Mouse (Mus musculus) liver, adult 2 months (tissue): ENCODE data around the gene BC004004. TPM values are rescaled to one million over a fixed set of nuclear protein-coding genes. Genes with fewer than 3 reads are reported as not detected.
A peak's percentile ranks its signal among the peaks of the same experiment; 100 is the strongest.
"Not testable (repeated sequence)": the region's sequence is repeated elsewhere in the genome, so short reads cannot be mapped to it uniquely, and the experiment has no call there.

ENCODE experiments used
- DNase-seq: peaks from one replicate; pipeline ENCODE4 v3.0.0-alpha.2; 2011; ENCODE audit warnings: low read depth, low spot score; ENCODE audit errors: extremely low read depth
- H3K27ac ChIP-seq: fragments of 200-500 bp; replicated peaks from 2 replicates; pipeline ENCODE4 v1.5.1; 2012; ENCODE audit warnings: low read depth, mild to moderate bottlenecking, control low read depth, inconsistent platforms, low read length; ENCODE audit not compliant: insufficient read depth
- H3K27me3 ChIP-seq: fragments of 200-500 bp; 2 replicates; pipeline ENCODE4 v1.6.1; 2012; ENCODE audit warnings: mild to moderate bottlenecking, moderate library complexity, low read length, inconsistent platforms; ENCODE audit not compliant: control insufficient read depth, insufficient read depth
- H3K36me3 ChIP-seq: fragments of 200-500 bp; 2 replicates; pipeline ENCODE4 v1.6.1; 2012; ENCODE audit warnings: low read length, inconsistent platforms; ENCODE audit not compliant: control insufficient read depth, insufficient read depth
- H3K4me1 ChIP-seq: fragments of 200-500 bp; 2 replicates; pipeline ENCODE4 v1.6.1; 2011; ENCODE audit warnings: low read length; ENCODE audit not compliant: control insufficient read depth, insufficient read depth
- H3K4me3 ChIP-seq: fragments of 200-500 bp; 2 replicates; pipeline ENCODE4 v1.5.1; 2011; ENCODE audit warnings: low read depth, mild to moderate bottlenecking, control low read depth, low read length, moderate library complexity; ENCODE audit not compliant: insufficient read depth
- H3K79me2 ChIP-seq: fragments of 200-500 bp; 2 replicates; pipeline ENCODE4 v1.6.1; 2012; ENCODE audit warnings: inconsistent platforms, mild to moderate bottlenecking, low read length, moderate library complexity; ENCODE audit not compliant: control insufficient read depth, insufficient read depth
- H3K9ac ChIP-seq: fragments of 200-500 bp; 2 replicates; pipeline ENCODE4 v1.6.1; 2012; ENCODE audit warnings: low read depth, mild to moderate bottlenecking, control low read depth, inconsistent platforms, low read length
- CTCF ChIP-seq: fragments of 200-500 bp; IDR thresholded peaks from 2 replicates; pipeline ENCODE4 v1.5.1; 2011; ENCODE audit warnings: low read depth, low read length, control low read depth
- POLR2A ChIP-seq: fragments of 200-500 bp; IDR thresholded peaks from 2 replicates; pipeline ENCODE4 v1.6.1; 2011; ENCODE audit warnings: low read length, control low read depth; ENCODE audit not compliant: insufficient read depth; ENCODE audit errors: extremely low read depth
- WGBS: fragments of 180-500 bp; shearing (Covaris S2); methylation state at CpG from one replicate; pipeline ENCODE4 v1.1.7; 2018; 5-methylcytosine and 5-hydroxymethylcytosine counted together
- polyA plus RNA-seq: library from polyadenylated mRNA; depleted of rRNA; stranded (reverse); fragments of >200 nt; gene quantifications from 2 replicates; pipeline ENCODE4 v1.2.3, GENCODE M21; 2012
- total RNA-seq: library from RNA; depleted of rRNA; stranded (reverse); fragments of >200 nt; gene quantifications from 2 replicates; pipeline ENCODE4 v1.2.3, GENCODE M21; 2014

BC004004 gene
- total and polyA plus RNA-seq, 2 experiments: 85.9 to 113 TPM

DNA sequence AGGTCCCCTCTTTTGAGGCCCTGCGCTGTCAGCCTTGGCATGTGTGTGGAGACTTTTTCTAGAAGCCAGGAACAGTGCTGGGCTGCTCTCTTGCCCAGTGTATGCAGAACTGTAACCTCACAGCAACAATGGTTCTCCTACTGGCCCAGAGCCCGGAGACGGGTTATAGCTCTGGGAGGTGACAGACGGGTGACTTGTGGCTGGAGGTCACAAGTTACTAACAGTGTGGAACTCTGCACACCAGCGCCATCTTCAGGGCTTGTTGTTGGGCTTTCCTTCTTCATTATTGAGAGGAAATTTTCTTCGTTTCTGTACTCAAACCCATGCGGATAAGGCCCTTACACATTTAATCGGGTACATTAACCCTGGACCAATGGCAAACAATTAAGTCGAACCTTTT lies 19.1 kb upstream of the BC004004 start:
- TF ChIP-seq CTCF (peak; percentile 42), POLR2A (no peak)
- DNase-seq: peak; percentile 76
- no peaks in the 10 kb centered on the region for H3K79me2 ChIP-seq
- no peaks in the 10 kb centered on the region for H3K27me3 ChIP-seq
- 50% methylated on average over 9 of the region's 9 CpGs for WGBS
- no peak overlapping the region for H3K4me3 ChIP-seq
- H3K27ac ChIP-seq: no peak overlapping the region
- no peaks in the 10 kb centered on the region for H3K36me3 ChIP-seq
- H3K9ac ChIP-seq: no peak overlapping the region
- peaks cover 19% of the 10 kb centered on the region for H3K4me1 ChIP-seq

GRCm38 (mm10) chr17:29251006-29251405 lies 17.6 kb upstream of the BC004004 start:
- H3K36me3 ChIP-seq: not testable (repeated sequence)

GRCm38 (mm10) chr17:29251608-29252390 lies 16.8 kb upstream of the BC004004 start:
- Histone ChIP-seq H3K79me2 (peaks cover 5% of the 10 kb centered on the region; the same call in 1 of the 2 replicates), H3K9ac (peak overlapping the region; percentile 10), H3K27me3 (no peaks in the 10 kb centered on the region), H3K4me3 (no peak overlapping the region), H3K36me3 (no peaks in the 10 kb centered on the region), H3K27ac (peak overlapping the region; percentile 65), H3K4me1 (peaks cover 25% of the 10 kb centered on the region)
- 44% methylated on average over 15 of the region's 15 CpGs for WGBS
- peak; percentile 99 for DNase-seq
- no peak for TF ChIP-seq POLR2A
- TF ChIP-seq CTCF: no peak

More at GRCm38 (mm10) chr17:29251006-29251405, 17.6 kb upstream of the BC004004 start:
- DNase-seq, H3K27me3 ChIP-seq, H3K4me3 ChIP-seq, H3K9ac ChIP-seq, H3K79me2 ChIP-seq, H3K27ac ChIP-seq: not testable (repeated sequence)
- 87% methylated on average over 14 of the region's 14 CpGs for WGBS
- H3K4me1 ChIP-seq: peaks cover 25% of the 10 kb centered on the region

- H3K27ac ChIP-seq: peak overlapping the region; percentile 72
- no peak for TF ChIP-seq CTCF
- TF ChIP-seq POLR2A: no peak
- whole genome bisulfite sequencing: 91% methylated on average over 2 of the region's 2 CpGs
- DNase-seq: no peak
- peaks cover 34% of the 10 kb centered on the region for H3K4me1 ChIP-seq
- no peaks in the 10 kb centered on the region for H3K27me3 ChIP-seq
- H3K9ac ChIP-seq: no peak overlapping the region; the same call in 1 of the 2 replicates
- no peak overlapping the region for H3K4me3 ChIP-seq
- no peaks in the 10 kb centered on the region for H3K36me3 ChIP-seq
- H3K79me2 ChIP-seq: peaks cover 5% of the 10 kb centered on the region; the same call in 1 of the 2 replicates
Observed at GRCm38 (mm10) chr17:29253236-29253635, 15.4 kb upstream of the BC004004 start.

GRCm38 (mm10) chr17:29253684-29254083 lies 14.9 kb upstream of the BC004004 start:
- peak; percentile 85 for DNase-seq
- 41% methylated on average over 9 of the region's 9 CpGs for WGBS
- Histone ChIP-seq H3K79me2 (peaks cover 8% of the 10 kb centered on the region; the same call in 1 of the 2 replicates), H3K36me3 (no peaks in the 10 kb centered on the region), H3K4me3 (no peak overlapping the region), H3K27ac (peak overlapping the region; percentile 70), H3K27me3 (no peaks in the 10 kb centered on the region), H3K9ac (no peak overlapping the region; the same call in 1 of the 2 replicates), H3K4me1 (peaks cover 38% of the 10 kb centered on the region)
- no peak for TF ChIP-seq CTCF

DNA sequence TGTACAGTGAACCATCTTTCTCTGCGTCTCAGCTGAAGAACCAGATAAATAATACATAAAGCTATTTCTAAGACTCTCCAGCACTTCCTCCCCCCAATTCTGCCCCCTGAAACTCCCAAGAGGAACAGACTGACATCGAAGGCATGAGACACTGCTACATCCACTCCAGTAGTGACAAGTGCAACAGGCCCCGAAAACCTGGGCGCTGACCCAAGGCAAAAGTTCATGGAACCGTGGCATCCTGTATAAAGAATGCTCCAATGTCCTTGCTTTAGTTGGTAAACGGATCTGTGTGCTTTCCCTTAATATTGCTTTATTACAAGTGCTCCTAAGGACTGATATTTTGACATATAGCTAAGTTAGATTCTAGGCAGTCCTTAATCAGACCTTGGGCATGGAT lies 13.8 kb upstream of the BC004004 start:
- Histone ChIP-seq H3K4me1 (peaks cover 41% of the 10 kb centered on the region), H3K27ac (peak overlapping the region; percentile 70)
- 33% methylated on average over 6 of the region's 6 CpGs for WGBS
- not testable (repeated sequence) for H3K4me3 ChIP-seq, H3K9ac ChIP-seq, H3K27me3 ChIP-seq, H3K79me2 ChIP-seq, H3K36me3 ChIP-seq
- DNase-seq: peak; percentile 77
